Mouse (Mus musculus) thymus, adult 2 months (tissue): ENCODE data around the gene Laptm4a. TPM values are rescaled to one million over a fixed set of nuclear protein-coding genes. Genes with fewer than 3 reads are reported as not detected.

Experiments
- DNase-seq: peaks from one replicate; pipeline ENCODE4 v3.0.0; 2021
- H3K27ac ChIP-seq: fragments of 200-500 bp; 2 replicates; pipeline ENCODE4 v1.5.1; 2012; ENCODE audit warnings: low read length, control low read depth; ENCODE audit not compliant: control insufficient read depth, insufficient read depth
- H3K27me3 ChIP-seq: fragments of 200-500 bp; 2 replicates; pipeline ENCODE4 v1.6.1; 2012; ENCODE audit warnings: mild to moderate bottlenecking, low read length, moderate library complexity, mixed read lengths; ENCODE audit not compliant: control insufficient read depth, insufficient read depth
- H3K36me3 ChIP-seq: fragments of 200-500 bp; 2 replicates; pipeline ENCODE4 v1.6.1; 2012; ENCODE audit warnings: mild to moderate bottlenecking, low read length, moderate library complexity; ENCODE audit not compliant: control insufficient read depth, insufficient read depth
- H3K4me1 ChIP-seq: fragments of 200-500 bp; replicated peaks from 2 replicates; pipeline ENCODE4 v1.6.1; 2012; ENCODE audit warnings: low read length; ENCODE audit not compliant: control insufficient read depth, insufficient read depth
- H3K4me3 ChIP-seq: fragments of 200-500 bp; 2 replicates; pipeline ENCODE4 v1.5.1; 2012; ENCODE audit warnings: mild to moderate bottlenecking, low read length, control low read depth, moderate library complexity; ENCODE audit not compliant: control insufficient read depth, insufficient read depth
- CTCF ChIP-seq: fragments of 200-500 bp; IDR thresholded peaks from 2 replicates; pipeline ENCODE4 v1.5.1; 2012; ENCODE audit warnings: mild to moderate bottlenecking, control low read depth, low read length, moderate library complexity, borderline replicate concordance; ENCODE audit not compliant: control insufficient read depth, poor library complexity, insufficient read depth; ENCODE audit errors: extremely low read depth
- POLR2A ChIP-seq: fragments of 200-500 bp; IDR thresholded peaks from 2 replicates; pipeline ENCODE4 v1.6.1; 2012; ENCODE audit warnings: mild to moderate bottlenecking, low read length, control low read depth, moderate library complexity; ENCODE audit not compliant: control insufficient read depth, poor library complexity, insufficient read depth; ENCODE audit errors: extremely low read depth
- WGBS: fragments of 180-500 bp; shearing (Covaris S2); methylation state at CpG from one replicate; pipeline ENCODE4 v1.1.7; 2018; 5-methylcytosine and 5-hydroxymethylcytosine counted together
- polyA plus RNA-seq: library from polyadenylated mRNA; depleted of rRNA; stranded (reverse); fragments of >200 nt; gene quantifications from 2 replicates; pipeline ENCODE4 v1.2.3, GENCODE M21; 2012; rRNA removed

Gene Laptm4a
- polyA plus RNA-seq, 1 experiment, result 138 TPM

DNA sequence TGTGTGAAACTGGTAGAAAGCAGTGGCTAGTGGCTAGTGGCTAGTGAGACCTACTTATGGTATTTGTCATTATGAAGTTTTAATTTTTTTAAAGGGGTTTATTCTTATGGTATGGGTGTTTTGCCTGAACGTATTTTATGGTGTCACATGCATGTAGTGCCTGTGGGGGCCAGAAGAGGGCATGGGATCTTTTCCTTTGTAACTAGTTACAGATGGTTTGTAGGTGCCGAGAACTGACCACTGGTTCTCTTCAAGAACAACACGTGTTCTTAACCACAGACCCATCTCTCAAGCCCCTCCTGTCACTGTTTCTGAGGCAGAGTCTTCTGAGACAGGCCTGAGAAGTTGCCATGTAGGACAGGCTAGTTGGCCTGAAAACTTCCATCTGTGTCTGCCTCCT, 53.6 kb downstream of the Laptm4a start:
- Histone ChIP-seq H3K27me3 (no peaks in the 10 kb centered on the region), H3K36me3 (no peaks in the 10 kb centered on the region), H3K4me3 (no peak overlapping the region), H3K4me1 (peaks cover 4% of the 10 kb centered on the region; the same call in 1 of the 2 replicates), H3K27ac (no peak overlapping the region)
- TF ChIP-seq POLR2A (no peak), CTCF (no peak)
- 98% methylated on average over 3 of the region's 3 CpGs for WGBS
- no peak for DNase-seq

Other genes with a start within 250 kb of the Laptm4a start
- gene Pum2, start 247.5 kb upstream of the Laptm4a start, polyA plus RNA-seq, result 149 and 162 TPM in 2 replicates
- 28.3 and 28.9 TPM in 2 replicates for gene Sdc1, start 150.3 kb upstream of the Laptm4a start, polyA plus RNA-seq
- gene Matn3, start 26.3 kb downstream of the Laptm4a start, polyA plus RNA-seq, result 0.06 and 0.15 TPM in 2 replicates
- 1.6 and 1.8 TPM in 2 replicates for gene Wdr35, start 52.2 kb downstream of the Laptm4a start, polyA plus RNA-seq
- gene Ttc32, start 108.3 kb downstream of the Laptm4a start, polyA plus RNA-seq, result 12.6 TPM in 2 replicates